Mouse (Mus musculus) liver (tissue): ENCODE data around the gene Scamp4.

Experiments
- DNase-seq: peaks from one replicate; pipeline ENCODE4 v3.0.0-alpha.2; 2020; ENCODE audit warnings: mixed read lengths

The Scamp4 gene

GRCm38 (mm10) chr10:80656130-80656862 is 53.6 kb downstream of the Scamp4 start:
- DNase-seq, result peak; percentile 99

GRCm38 (mm10) chr10:80656863-80657623 is 54.4 kb downstream of the Scamp4 start, which contains the start of gene Btbd2:
TSS of gene Btbd2 (minus strand) at chr10:80657071.
- peak; percentile 87 for DNase-seq

- DNase-seq, result no peak
Measured at GRCm38 (mm10) chr10:80658194-80658840, 55.6 kb downstream of the Scamp4 start.

GRCm38 (mm10) chr10:80658841-80659202 is 56.1 kb downstream of the Scamp4 start:
- peak; percentile 73 for DNase-seq

- peak; percentile 85 for DNase-seq
Measured at GRCm38 (mm10) chr10:80659213-80659612, 56.5 kb downstream of the Scamp4 start.

- peak; percentile 80 for DNase-seq
Measured at GRCm38 (mm10) chr10:80661149-80661548, 58.5 kb downstream of the Scamp4 start.

- no peak for DNase-seq
Measured at GRCm38 (mm10) chr10:80663485-80664196, 61.0 kb downstream of the Scamp4 start.

GRCm38 (mm10) chr10:80664197-80665015 is 61.7 kb downstream of the Scamp4 start:
- DNase-seq, result peak; percentile 58

GRCm38 (mm10) chr10:80665016-80665380 is 62.3 kb downstream of the Scamp4 start:
- DNase-seq, result peak; percentile 44
